Mouse (Mus musculus): ENCODE results near the gene Acin1. TPM values are rescaled to one million over a fixed set of nuclear protein-coding genes. Genes with fewer than 3 reads are reported as not detected.

Gene Acin1
- 99.4 and 101 TPM in 2 replicates for polyA plus RNA-seq (2014; fragmentation: Nextera tagmentation; extraction: Ambion mirVana)

DNA sequence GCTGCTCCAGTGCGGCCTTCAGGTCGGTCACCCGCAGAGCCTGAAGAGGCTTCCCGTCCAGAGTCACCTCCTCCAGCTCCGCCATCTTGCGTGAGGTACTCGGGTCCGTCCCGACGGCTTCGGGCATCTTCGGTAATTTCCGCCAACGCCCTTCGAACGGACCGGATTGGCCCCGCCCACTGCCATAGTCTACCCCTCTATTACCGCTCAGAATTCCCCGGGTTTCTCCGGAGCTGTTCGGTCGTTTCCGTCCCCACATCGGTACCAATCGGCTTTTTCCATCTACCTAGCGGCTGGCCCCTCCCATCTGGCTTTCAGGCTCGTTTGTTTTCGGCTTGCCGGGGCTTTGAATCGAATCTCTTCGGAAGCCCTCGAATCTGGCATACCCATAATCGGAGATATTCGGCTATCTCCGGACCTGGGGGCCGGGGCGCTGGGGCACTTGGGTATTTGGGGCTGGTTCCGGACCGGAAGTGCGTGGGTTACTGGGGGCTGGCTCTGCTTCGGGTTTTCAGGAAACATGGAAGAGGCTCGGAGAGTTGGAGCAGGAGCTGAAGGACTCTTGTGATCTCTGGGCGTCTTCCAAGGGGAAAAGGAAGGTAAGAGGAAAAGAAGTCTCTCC is at the start of gene Acin1:
Acin1 (minus strand) TSS at position 410 of the 622 bp plus-strand sequence.
- DNase-seq (ENCODE audit: low spot score) (peak; percentile 100), ATAC-seq (ENCODE audit: low read depth) (peak; percentile 97)
- peak within 1 kb of the TSS; percentile 67 for H3K4me2 ChIP-seq (ENCODE audit: low read depth, low read length)
- H3K27ac ChIP-seq (replicated peaks; ENCODE audit: low read depth, low read length), result peak within 1 kb of the TSS; percentile 96
- peak within 1 kb of the TSS; percentile 97 for H3K9ac ChIP-seq (ENCODE audit: low read depth, low read length)
- no peaks in the 10 kb centered on the region for H3K27me3 ChIP-seq (replicated peaks; ENCODE audit: control insufficient read depth, insufficient read depth, low read length)
- no peaks in the 10 kb centered on the region for H3K9me3 ChIP-seq (ENCODE audit: control insufficient read depth, low read length)
- H3K4me3 ChIP-seq (ENCODE audit: low read depth, low read length), result peak within 1 kb of the TSS; percentile 90
- WGBS, result 0% methylated on average over 44 of the region's 44 CpGs
- peaks cover 30% of the 10 kb centered on the region for H3K36me3 ChIP-seq (ENCODE audit: control insufficient read depth, insufficient read depth, low read length)
- peaks cover 19% of the 10 kb centered on the region for H3K4me1 ChIP-seq (ENCODE audit: control insufficient read depth, insufficient read depth, low read length)

GRCm38 (mm10) chr14:54735221-54735620 is 48.5 kb upstream of the Acin1 start:
- Histone ChIP-seq H3K4me2 (ENCODE audit: low read depth, low read length) (no peak overlapping the region), H3K9me3 (ENCODE audit: control insufficient read depth, low read length) (no peaks in the 10 kb centered on the region), H3K27me3 (replicated peaks; ENCODE audit: control insufficient read depth, insufficient read depth, low read length) (no peaks in the 10 kb centered on the region), H3K27ac (replicated peaks; ENCODE audit: low read depth, low read length) (no peak overlapping the region), H3K36me3 (ENCODE audit: control insufficient read depth, insufficient read depth, low read length) (no peaks in the 10 kb centered on the region), H3K4me3 (ENCODE audit: low read depth, low read length) (no peak overlapping the region), H3K4me1 (ENCODE audit: control insufficient read depth, insufficient read depth, low read length) (peaks cover 8% of the 10 kb centered on the region; the same call in 1 of the 2 replicates), H3K9ac (ENCODE audit: low read depth, low read length) (no peak overlapping the region)
- DNase-seq (ENCODE audit: low spot score) (no peak), ATAC-seq (ENCODE audit: low read depth) (no peak)
- WGBS, result 75% methylated on average over 4 of the region's 4 CpGs

GRCm38 (mm10) chr14:54734004-54734403 is 47.3 kb upstream of the Acin1 start:
- WGBS, result 81% methylated on average over 4 of the region's 4 CpGs
- no peak overlapping the region for H3K27ac ChIP-seq (replicated peaks; ENCODE audit: low read depth, low read length)
- no peak overlapping the region for H3K4me3 ChIP-seq (ENCODE audit: low read depth, low read length)
- peaks cover 8% of the 10 kb centered on the region; the same call in 1 of the 2 replicates for H3K4me1 ChIP-seq (ENCODE audit: control insufficient read depth, insufficient read depth, low read length)
- H3K9ac ChIP-seq (ENCODE audit: low read depth, low read length), result no peak overlapping the region
- ATAC-seq (ENCODE audit: low read depth) (no peak), DNase-seq (ENCODE audit: low spot score) (no peak)
- H3K36me3 ChIP-seq (ENCODE audit: control insufficient read depth, insufficient read depth, low read length), result no peaks in the 10 kb centered on the region
- H3K9me3 ChIP-seq (ENCODE audit: control insufficient read depth, low read length), result no peaks in the 10 kb centered on the region
- H3K4me2 ChIP-seq (ENCODE audit: low read depth, low read length), result no peak overlapping the region
- H3K27me3 ChIP-seq (replicated peaks; ENCODE audit: control insufficient read depth, insufficient read depth, low read length), result no peaks in the 10 kb centered on the region

DNA sequence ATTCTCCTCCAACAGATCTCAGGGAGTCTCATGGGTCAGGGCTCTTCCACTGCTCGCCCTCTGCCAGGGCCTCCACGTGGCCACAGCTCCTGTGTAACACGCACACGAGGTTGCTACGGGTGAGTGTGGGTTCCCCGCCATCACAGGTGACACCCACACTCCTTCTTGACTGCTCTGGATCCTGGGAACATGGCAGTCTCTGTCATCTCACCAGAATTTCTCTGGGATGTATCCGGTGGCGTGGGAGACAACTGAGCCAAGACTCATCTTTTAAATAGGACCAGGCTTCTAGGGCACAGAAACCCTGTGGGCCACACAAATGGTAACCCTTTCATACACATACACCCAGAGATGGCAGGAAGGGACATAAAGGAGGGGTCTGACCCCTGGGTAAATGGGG is 45.5 kb upstream of the Acin1 start:
- H3K4me2 ChIP-seq (ENCODE audit: low read depth, low read length), result no peak overlapping the region
- H3K27me3 ChIP-seq (replicated peaks; ENCODE audit: control insufficient read depth, insufficient read depth, low read length), result no peaks in the 10 kb centered on the region
- H3K4me3 ChIP-seq (ENCODE audit: low read depth, low read length), result no peak overlapping the region
- H3K36me3 ChIP-seq (ENCODE audit: control insufficient read depth, insufficient read depth, low read length), result no peaks in the 10 kb centered on the region
- H3K9me3 ChIP-seq (ENCODE audit: control insufficient read depth, low read length), result no peaks in the 10 kb centered on the region
- ATAC-seq (ENCODE audit: low read depth), result no peak
- peaks cover 5% of the 10 kb centered on the region; the same call in 1 of the 2 replicates for H3K4me1 ChIP-seq (ENCODE audit: control insufficient read depth, insufficient read depth, low read length)
- H3K27ac ChIP-seq (replicated peaks; ENCODE audit: low read depth, low read length), result no peak overlapping the region
- 85% methylated on average over 8 of the region's 8 CpGs for WGBS
- H3K9ac ChIP-seq (ENCODE audit: low read depth, low read length), result no peak overlapping the region
- no peak for DNase-seq (ENCODE audit: low spot score)

- no peak overlapping the region for H3K4me3 ChIP-seq (ENCODE audit: low read depth, low read length)
- no peak overlapping the region for H3K27ac ChIP-seq (replicated peaks; ENCODE audit: low read depth, low read length)
- ATAC-seq (ENCODE audit: low read depth), result no peak
- WGBS, result 69% methylated on average over 6 of the region's 6 CpGs
- H3K4me2 ChIP-seq (ENCODE audit: low read depth, low read length), result no peak overlapping the region
- H3K36me3 ChIP-seq (ENCODE audit: control insufficient read depth, insufficient read depth, low read length), result no peaks in the 10 kb centered on the region
- no peaks in the 10 kb centered on the region for H3K27me3 ChIP-seq (replicated peaks; ENCODE audit: control insufficient read depth, insufficient read depth, low read length)
- no peak overlapping the region for H3K9ac ChIP-seq (ENCODE audit: low read depth, low read length)
- no peak for DNase-seq (ENCODE audit: low spot score)
- no peaks in the 10 kb centered on the region for H3K9me3 ChIP-seq (ENCODE audit: control insufficient read depth, low read length)
- no peaks in the 10 kb centered on the region for H3K4me1 ChIP-seq (ENCODE audit: control insufficient read depth, insufficient read depth, low read length)
These were observed 43.6 kb upstream of the Acin1 start for GRCm38 (mm10) chr14:54730305-54730704.

DNA sequence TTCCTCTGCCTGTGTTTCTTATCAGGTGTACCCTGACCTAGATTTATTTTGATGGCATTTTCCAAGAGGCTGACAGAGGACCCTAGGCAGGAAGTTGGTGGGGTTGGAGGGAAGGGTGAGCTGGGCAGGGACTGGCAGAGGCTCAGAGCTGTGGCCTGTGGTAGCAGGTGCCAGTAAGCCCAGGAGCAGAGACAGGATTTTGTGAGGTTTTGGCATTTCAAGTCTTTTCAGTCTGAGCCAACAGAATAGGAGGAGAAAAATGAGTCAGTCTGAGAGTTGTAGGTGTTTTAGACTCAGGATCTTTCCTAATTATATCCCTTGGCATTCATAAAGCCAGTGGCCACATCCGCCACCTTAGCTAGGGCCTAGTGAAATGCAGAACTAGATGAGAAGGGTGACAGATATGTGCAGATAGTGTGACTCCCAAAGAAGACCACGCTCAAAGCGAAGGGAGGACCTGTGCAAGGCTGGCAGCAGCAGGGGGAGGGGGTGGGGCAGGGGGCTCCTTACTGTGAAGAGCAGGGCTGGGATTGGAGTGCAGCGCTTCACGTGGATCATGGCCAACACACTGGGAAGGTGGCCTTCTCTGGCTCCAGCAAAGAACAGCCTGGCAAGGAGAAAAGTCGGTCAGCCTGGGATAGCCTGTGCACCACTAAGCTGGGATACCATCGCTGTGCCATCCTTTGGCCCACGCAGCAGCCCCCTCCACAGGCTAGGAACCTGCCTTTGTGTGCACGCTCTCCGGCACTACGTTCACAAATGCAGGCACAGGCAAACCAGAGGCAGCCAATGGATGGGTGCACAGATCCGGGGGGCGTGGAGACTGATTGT is 42.3 kb upstream of the Acin1 start:
- Histone ChIP-seq H3K4me2 (ENCODE audit: low read depth, low read length) (no peak overlapping the region), H3K27ac (replicated peaks; ENCODE audit: low read depth, low read length) (no peak overlapping the region), H3K36me3 (ENCODE audit: control insufficient read depth, insufficient read depth, low read length) (no peaks in the 10 kb centered on the region), H3K9me3 (ENCODE audit: control insufficient read depth, low read length) (no peaks in the 10 kb centered on the region), H3K9ac (ENCODE audit: low read depth, low read length) (no peak overlapping the region), H3K4me1 (ENCODE audit: control insufficient read depth, insufficient read depth, low read length) (no peaks in the 10 kb centered on the region), H3K4me3 (ENCODE audit: low read depth, low read length) (no peak overlapping the region), H3K27me3 (replicated peaks; ENCODE audit: control insufficient read depth, insufficient read depth, low read length) (no peaks in the 10 kb centered on the region)
- WGBS, result 67% methylated on average over 10 of the region's 13 CpGs
- DNase-seq (ENCODE audit: low spot score), result no peak
- no peak for ATAC-seq (ENCODE audit: low read depth)

- Histone ChIP-seq H3K27ac (replicated peaks; ENCODE audit: low read depth, low read length) (no peak overlapping the region), H3K9ac (ENCODE audit: low read depth, low read length) (no peak overlapping the region), H3K4me1 (ENCODE audit: control insufficient read depth, insufficient read depth, low read length) (no peaks in the 10 kb centered on the region), H3K4me3 (ENCODE audit: low read depth, low read length) (no peak overlapping the region), H3K36me3 (ENCODE audit: control insufficient read depth, insufficient read depth, low read length) (no peaks in the 10 kb centered on the region), H3K9me3 (ENCODE audit: control insufficient read depth, low read length) (no peaks in the 10 kb centered on the region), H3K27me3 (replicated peaks; ENCODE audit: control insufficient read depth, insufficient read depth, low read length) (no peaks in the 10 kb centered on the region), H3K4me2 (ENCODE audit: low read depth, low read length) (no peak overlapping the region)
- WGBS, result 73% methylated on average over 5 of the region's 5 CpGs
- no peak for DNase-seq (ENCODE audit: low spot score)
- ATAC-seq (ENCODE audit: low read depth), result no peak
These were observed 40.8 kb upstream of the Acin1 start for GRCm38 (mm10) chr14:54727565-54727964.

DNA sequence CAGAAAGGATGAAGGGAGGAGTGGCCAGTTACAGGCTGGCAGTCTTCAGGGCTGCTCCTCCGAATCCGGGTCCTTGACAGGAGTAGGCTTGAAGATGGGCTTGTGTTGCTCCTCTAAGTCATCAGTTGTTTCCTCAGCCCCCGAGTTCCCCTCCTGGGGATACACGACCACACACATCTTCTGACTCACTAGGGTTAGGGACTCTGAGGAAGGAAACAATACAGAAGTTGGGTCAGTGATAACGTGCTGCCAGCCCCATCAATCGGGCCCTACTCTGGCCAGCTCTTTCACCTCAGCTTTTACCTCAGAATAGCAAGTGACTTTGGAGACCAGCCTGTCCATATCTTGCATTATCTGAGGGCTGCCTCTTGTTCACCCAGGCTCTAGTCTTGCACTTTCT is 37.3 kb upstream of the Acin1 start:
- no peaks in the 10 kb centered on the region for H3K4me1 ChIP-seq (ENCODE audit: control insufficient read depth, insufficient read depth, low read length)
- no peak overlapping the region for H3K27ac ChIP-seq (replicated peaks; ENCODE audit: low read depth, low read length)
- H3K9ac ChIP-seq (ENCODE audit: low read depth, low read length), result no peak overlapping the region
- no peaks in the 10 kb centered on the region for H3K9me3 ChIP-seq (ENCODE audit: control insufficient read depth, low read length)
- H3K4me3 ChIP-seq (ENCODE audit: low read depth, low read length), result no peak overlapping the region
- no peak for ATAC-seq (ENCODE audit: low read depth)
- H3K36me3 ChIP-seq (ENCODE audit: control insufficient read depth, insufficient read depth, low read length), result no peaks in the 10 kb centered on the region
- H3K27me3 ChIP-seq (replicated peaks; ENCODE audit: control insufficient read depth, insufficient read depth, low read length), result no peaks in the 10 kb centered on the region
- 74% methylated on average over 5 of the region's 6 CpGs for WGBS
- DNase-seq (ENCODE audit: low spot score), result no peak
- H3K4me2 ChIP-seq (ENCODE audit: low read depth, low read length), result no peak overlapping the region

Data from embryonic facial prominence, embryonic 14.5 days (tissue).